In the genomic region with DNA sequence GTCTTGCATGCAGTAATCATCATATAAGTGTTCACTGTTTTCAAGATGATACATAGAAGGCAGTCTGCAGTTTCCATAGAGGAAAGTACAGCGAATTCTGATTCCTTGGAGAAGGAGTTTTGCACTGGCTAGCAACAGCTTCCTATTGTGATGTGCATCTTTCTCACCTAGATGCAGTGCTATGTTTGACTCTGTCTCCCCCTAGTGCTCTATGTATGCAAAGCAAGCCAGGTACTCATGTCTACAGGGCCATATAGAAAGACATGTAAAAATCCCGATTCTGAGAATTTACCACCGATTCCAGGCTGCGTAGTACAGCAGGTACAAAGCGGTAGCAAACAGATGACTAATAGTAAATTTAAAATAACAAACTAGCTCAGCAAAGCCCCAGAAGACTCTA, we compare ENCODE assay signal across 9 mouse cellular contexts. TPM values are rescaled to one million over a fixed set of nuclear protein-coding genes. Genes with fewer than 3 reads are reported as not detected.
DNase-seq lines count a peak whose midpoint lies in the region; ATAC-seq and TF ChIP-seq lines count a peak whose summit lies in the region.
"Had no signal": no experiment of that assay in that cellular context is flagged by ENCODE, and none has a peak within 500 bp of the region (broad histone marks: within the 10 kb centered on the region; RNA-seq: fewer than 3 reads in every experiment).

No protein-coding gene starts in this region.

- no peak overlapping the region for H3K27ac ChIP-seq in CH12.LX (ENCODE audit: insufficient read depth, low read depth)
- no peak overlapping the region for H3K27ac ChIP-seq in intestine, embryonic 15.5 days
- H3K27ac ChIP-seq in liver, postnatal 0 days (ENCODE audit: low read depth): no peak overlapping the region
- H3K27ac ChIP-seq in stomach, embryonic 14.5 days (ENCODE audit: low read length): no peak overlapping the region
- H3K27ac ChIP-seq: lung, embryonic 15.5 days had no signal

- 53% methylated on average over 5 of the region's 5 CpGs for WGBS in intestine, embryonic 15.5 days
- 49% methylated on average over 5 of the region's 5 CpGs for WGBS in liver, postnatal 0 days (ENCODE audit: insufficient replicate concordance)
- WGBS in stomach, embryonic 14.5 days: 47% methylated on average over 5 of the region's 5 CpGs

- no peaks in the 10 kb centered on the region for H3K4me1 ChIP-seq in CH12.LX (ENCODE audit: control insufficient read depth in 1 of 2, insufficient read depth in 2 of 2)
- no peaks in the 10 kb centered on the region for H3K4me1 ChIP-seq in intestine, embryonic 15.5 days (replicated peaks)
- H3K4me1 ChIP-seq in liver, postnatal 0 days (ENCODE audit: insufficient read depth): no peaks in the 10 kb centered on the region
- no peaks in the 10 kb centered on the region for H3K4me1 ChIP-seq in stomach, embryonic 14.5 days (ENCODE audit: control insufficient read depth, insufficient read depth, low read length)
- H3K4me1 ChIP-seq: lung, embryonic 15.5 days had no signal

- no peaks in the 10 kb centered on the region for H3K9me3 ChIP-seq in CH12.LX (replicated peaks; ENCODE audit: low read length)
- no peaks in the 10 kb centered on the region for H3K9me3 ChIP-seq in intestine, embryonic 15.5 days
- no peaks in the 10 kb centered on the region for H3K9me3 ChIP-seq in liver, postnatal 0 days (ENCODE audit: low read length)
- no peaks in the 10 kb centered on the region for H3K9me3 ChIP-seq in stomach, embryonic 14.5 days (ENCODE audit: control insufficient read depth, low read depth, low read length)
- H3K9me3 ChIP-seq: lung, embryonic 15.5 days had no signal

- in situ Hi-C loops in CH12.LX (cut with MboI; ENCODE audit: low pct_ligation_motif_present, low pct_unique_long_range_greater_than_20kb, low sequenced_read_pairs): no loop called here

- TF ChIP-seq CTCF in CH12.LX (conservative IDR thresholded peaks at IDR 0.05 in 1 of 2, IDR thresholded peaks at IDR 0.05 in 1 of 2; ENCODE audit: low read depth in 2 of 2, low read length in 2 of 2): peak; percentile 73 to 78
- TF ChIP-seq CTCF in liver, postnatal 0 days (IDR thresholded peaks at IDR 0.05; ENCODE audit: low read depth): peak; percentile 74

- no peaks in the 10 kb centered on the region for H3K79me2 ChIP-seq in CH12.LX (replicated peaks; ENCODE audit: control insufficient read depth, extremely low read depth, insufficient read depth, poor library complexity, severe bottlenecking)

- H3K36me3 ChIP-seq in CH12.LX (replicated peaks in 1 of 2; ENCODE audit: control insufficient read depth in 1 of 2, insufficient read depth in 1 of 2, low read length in 1 of 2): no peaks in the 10 kb centered on the region
- H3K36me3 ChIP-seq in intestine, embryonic 15.5 days: no peaks in the 10 kb centered on the region
- H3K36me3 ChIP-seq in liver, postnatal 0 days (replicated peaks; ENCODE audit: insufficient read depth, low read length): no peaks in the 10 kb centered on the region
- no peaks in the 10 kb centered on the region for H3K36me3 ChIP-seq in stomach, embryonic 14.5 days (ENCODE audit: control insufficient read depth, insufficient read depth, low read length)
- H3K36me3 ChIP-seq: lung, embryonic 15.5 days had no signal

- no peak overlapping the region for H3K4me2 ChIP-seq in CH12.LX (ENCODE audit: insufficient read depth, low read depth, poor library complexity, severe bottlenecking)
- no peak overlapping the region for H3K4me2 ChIP-seq in intestine, embryonic 15.5 days (replicated peaks)
- H3K4me2 ChIP-seq in liver, postnatal 0 days (ENCODE audit: low read depth, low read length): no peak overlapping the region
- H3K4me2 ChIP-seq in stomach, embryonic 14.5 days (replicated peaks; ENCODE audit: low read depth, low read length): no peak overlapping the region
- H3K4me2 ChIP-seq: lung, embryonic 15.5 days had no signal

- H3K9ac ChIP-seq in CH12.LX (ENCODE audit: insufficient read depth, low read depth): no peak overlapping the region
- no peak overlapping the region for H3K9ac ChIP-seq in intestine, embryonic 15.5 days
- no peak overlapping the region for H3K9ac ChIP-seq in liver, postnatal 0 days (replicated peaks)
- no peak overlapping the region for H3K9ac ChIP-seq in stomach, embryonic 14.5 days (replicated peaks; ENCODE audit: low read depth, low read length)
- H3K9ac ChIP-seq: lung, embryonic 15.5 days had no signal

- ATAC-seq in CD4-positive, CD25-positive, alpha-beta regulatory T cell, adult 4 months: no peak
- ATAC-seq in intestine, embryonic 15.5 days: peak; percentile 67; the same call in 1 of the 2 replicates
- ATAC-seq in liver, postnatal 0 days: no peak
- peak; percentile 72; the same call in 1 of the 2 replicates for ATAC-seq in stomach, embryonic 14.5 days (ENCODE audit: insufficient number of reproducible peaks, insufficient read depth, low FRiP score, low read depth)

- TF ChIP-seq EP300 in CH12.LX (IDR thresholded peaks at IDR 0.05; ENCODE audit: low read length): no peak
- TF ChIP-seq EP300 in liver, postnatal 0 days (IDR thresholded peaks at IDR 0.05; ENCODE audit: low read depth): no peak

- no peak overlapping the region for H3K4me3 ChIP-seq in CH12.LX (replicated peaks in 1 of 3; ENCODE audit: low read depth in 2 of 3, low read length in 2 of 3, poor library complexity in 1 of 3)
- no peak overlapping the region for H3K4me3 ChIP-seq in intestine, embryonic 15.5 days (replicated peaks)
- no peak overlapping the region for H3K4me3 ChIP-seq in liver, postnatal 0 days (ENCODE audit: low read depth, low read length)
- no peak overlapping the region for H3K4me3 ChIP-seq in stomach, embryonic 14.5 days (ENCODE audit: low read depth, low read length)
- H3K4me3 ChIP-seq: lung, embryonic 15.5 days had no signal

- TF ChIP-seq RAD21 in CH12.LX (IDR thresholded peaks at IDR 0.05; ENCODE audit: low read depth, low read length): peak; percentile 77

- TF ChIP-seq POLR2A in CH12.LX (IDR thresholded peaks at IDR 0.05; ENCODE audit: low read depth, low read length): no peak

- DNase-seq in CD4-positive, CD25-positive, alpha-beta regulatory T cell, adult 2 months (ENCODE audit: low read depth, low spot score): peak; percentile 3
- peak; percentile 71 for DNase-seq in CH12.LX (ENCODE audit: extremely low read depth)
- DNase-seq in embryo, embryonic 11 days: peak; percentile 74
- no peak for DNase-seq in liver, postnatal 0 days
- DNase-seq in adrenal gland, postnatal 14 days: no peak

- dilution Hi-C loops in CH12.LX (cut with MboI; ENCODE audit: extremely low pct_ligation_motif_present, extremely low pct_unique_long_range_greater_than_20kb, low sequenced_read_pairs): no loop called here

- H3K27me3 ChIP-seq in CH12.LX (replicated peaks): no peaks in the 10 kb centered on the region
- no peaks in the 10 kb centered on the region for H3K27me3 ChIP-seq in intestine, embryonic 15.5 days (replicated peaks)
- H3K27me3 ChIP-seq in liver, postnatal 0 days (ENCODE audit: insufficient read depth, low read length): no peaks in the 10 kb centered on the region
- H3K27me3 ChIP-seq in stomach, embryonic 14.5 days (ENCODE audit: control insufficient read depth, insufficient read depth, low read length): no peaks in the 10 kb centered on the region
- H3K27me3 ChIP-seq: lung, embryonic 15.5 days had no signal

TF ChIP-seq in CH12.LX, 34 proteins besides CTCF, POLR2A, EP300 and RAD21:
- TF ChIP-seq SMC3 (IDR thresholded peaks at IDR 0.05; ENCODE audit: low read depth, low read length) (peak; percentile 45), GABPA (IDR thresholded peaks at IDR 0.05; ENCODE audit: insufficient replicate concordance, low read depth, low read length) (no peak)
TF ChIP-seq in CH12.LX: peak in this region for 1.

RNA-seq across cellular contexts. Expression of gene Lce1m, which starts 12.6 kb away (rescaled TPM):
- not detected for polyA plus RNA-seq in CD4-positive, CD25-positive, alpha-beta regulatory T cell, adult 4 months (2017; shearing (Covaris generic))
- total RNA-seq in CH12.LX (2012; rRNA removed) (not detected in 2 replicates), CH12.LX (2014; rRNA removed) (not detected in 2 replicates)
- polyA plus RNA-seq in CH12.LX (2012; ENCODE audit: insufficient read length, low read depth): not detected in 2 replicates
- not detected in 2 replicates for polyA plus RNA-seq in intestine, embryonic 15.5 days (2015; fragmentation: Nextera tagmentation; extraction: Ambion mirVana)
- not detected in 2 replicates for polyA plus RNA-seq in liver, postnatal 0 days (2015; fragmentation: Nextera tagmentation; extraction: Ambion mirVana)
- not detected in 2 replicates for polyA plus RNA-seq in stomach, embryonic 14.5 days (2014; fragmentation: Nextera tagmentation; extraction: Ambion mirVana)
- total RNA-seq in adrenal gland, postnatal 14 days (2021): not detected in 2 replicates
- polyA plus RNA-seq: lung, embryonic 15.5 days had no signal

RNA-seq across cellular contexts. Expression of gene Crct1, which starts 16.0 kb away (rescaled TPM):
- polyA plus RNA-seq in CD4-positive, CD25-positive, alpha-beta regulatory T cell, adult 4 months (2017; shearing (Covaris generic)): not detected
- total RNA-seq in CH12.LX (2012; rRNA removed) (not detected in 2 replicates), CH12.LX (2014; rRNA removed) (not detected in 2 replicates)
- polyA plus RNA-seq in CH12.LX (2012; ENCODE audit: insufficient read length, low read depth): not detected in 2 replicates
- polyA plus RNA-seq in intestine, embryonic 15.5 days (2015; fragmentation: Nextera tagmentation; extraction: Ambion mirVana): not detected in 2 replicates
- polyA plus RNA-seq in liver, postnatal 0 days (2015; fragmentation: Nextera tagmentation; extraction: Ambion mirVana): not detected in 2 replicates
- polyA plus RNA-seq in stomach, embryonic 14.5 days (2014; fragmentation: Nextera tagmentation; extraction: Ambion mirVana): 0.38 and 0.85 TPM in 2 replicates
- not detected in 2 replicates for total RNA-seq in adrenal gland, postnatal 14 days (2021)
- polyA plus RNA-seq: lung, embryonic 15.5 days had no signal

RNA-seq across cellular contexts. Expression of gene Gm4858, which starts 37.2 kb away (rescaled TPM):
- polyA plus RNA-seq in CD4-positive, CD25-positive, alpha-beta regulatory T cell, adult 4 months (2017; shearing (Covaris generic)): under 1 TPM in 1 of 2 experiments, not detected in 1; 0.19 TPM
- total RNA-seq in CH12.LX (2012; rRNA removed) (not detected in 2 replicates), CH12.LX (2014; rRNA removed) (not detected in 2 replicates)
- not detected in 2 replicates for polyA plus RNA-seq in CH12.LX (2012; ENCODE audit: insufficient read length, low read depth)
- not detected in 2 replicates for polyA plus RNA-seq in intestine, embryonic 15.5 days (2015; fragmentation: Nextera tagmentation; extraction: Ambion mirVana)
- not detected in 2 replicates for polyA plus RNA-seq in liver, postnatal 0 days (2015; fragmentation: Nextera tagmentation; extraction: Ambion mirVana)
- not detected in 2 replicates for polyA plus RNA-seq in stomach, embryonic 14.5 days (2014; fragmentation: Nextera tagmentation; extraction: Ambion mirVana)
- total RNA-seq in adrenal gland, postnatal 14 days (2021): not detected in 2 replicates
- polyA plus RNA-seq: lung, embryonic 15.5 days had no signal

RNA-seq across cellular contexts. Expression of gene Lce3f, which starts 39.4 kb away (rescaled TPM):
- polyA plus RNA-seq in CD4-positive, CD25-positive, alpha-beta regulatory T cell, adult 4 months (2017; shearing (Covaris generic)): not detected
- total RNA-seq in CH12.LX (2012; rRNA removed) (not detected in 2 replicates), CH12.LX (2014; rRNA removed) (not detected in 2 replicates)
- polyA plus RNA-seq in CH12.LX (2012; ENCODE audit: insufficient read length, low read depth): not detected in 2 replicates
- polyA plus RNA-seq in intestine, embryonic 15.5 days (2015; fragmentation: Nextera tagmentation; extraction: Ambion mirVana): not detected in 2 replicates
- not detected in 2 replicates for polyA plus RNA-seq in liver, postnatal 0 days (2015; fragmentation: Nextera tagmentation; extraction: Ambion mirVana)
- polyA plus RNA-seq in stomach, embryonic 14.5 days (2014; fragmentation: Nextera tagmentation; extraction: Ambion mirVana): not detected in 2 replicates
- total RNA-seq in adrenal gland, postnatal 14 days (2021): not detected in 2 replicates
- polyA plus RNA-seq: lung, embryonic 15.5 days had no signal

Comparison
In these comparisons a context has a peak if more than half of its experiments do, and no peak if none do; other contexts are left out.
1. DNase-seq: peak in CD4-positive, CD25-positive, alpha-beta regulatory T cell, adult 2 months (single experiment), CH12.LX (single experiment) and embryo, embryonic 11 days (single experiment); none in liver, postnatal 0 days (single experiment) and adrenal gland, postnatal 14 days (single experiment).
2. ATAC-seq: peak in intestine, embryonic 15.5 days (single experiment) and stomach, embryonic 14.5 days (single experiment); none in CD4-positive, CD25-positive, alpha-beta regulatory T cell, adult 4 months (single experiment) and liver, postnatal 0 days (single experiment).